Mouse (Mus musculus): ENCODE data around the gene Tbx5.

Gene Tbx5

GRCm38 (mm10) chr5:119832479-119832796 is at the start of gene Tbx5:
Gene Tbx5 (plus strand): TSS chr5:119832668.
- no peak for DNase-seq (ENCODE audit: low spot score)

GRCm38 (mm10) chr5:119785959-119786358 is 46.5 kb upstream of the Tbx5 start:
- no peak for DNase-seq (ENCODE audit: low spot score)

- DNase-seq (ENCODE audit: low spot score): no peak
Measured at GRCm38 (mm10) chr5:119791664-119792063, 40.8 kb upstream of the Tbx5 start.

- DNase-seq (ENCODE audit: low spot score): no peak
Measured at GRCm38 (mm10) chr5:119793972-119794371, 38.5 kb upstream of the Tbx5 start.

GRCm38 (mm10) chr5:119795376-119795775 is 37.1 kb upstream of the Tbx5 start:
- DNase-seq (ENCODE audit: low spot score): no peak

GRCm38 (mm10) chr5:119795777-119796176 is 36.7 kb upstream of the Tbx5 start:
- DNase-seq (ENCODE audit: low spot score): no peak

- no peak for DNase-seq (ENCODE audit: low spot score)
Measured at GRCm38 (mm10) chr5:119796443-119797160, 35.9 kb upstream of the Tbx5 start.

- no peak for DNase-seq (ENCODE audit: low spot score)
Measured at GRCm38 (mm10) chr5:119797580-119798150, 34.8 kb upstream of the Tbx5 start.

GRCm38 (mm10) chr5:119798261-119798660 is 34.2 kb upstream of the Tbx5 start:
- DNase-seq (ENCODE audit: low spot score): no peak

- no peak for DNase-seq (ENCODE audit: low spot score)
Measured at GRCm38 (mm10) chr5:119798713-119799418, 33.6 kb upstream of the Tbx5 start.

- no peak for DNase-seq (ENCODE audit: low spot score)
Measured at GRCm38 (mm10) chr5:119799419-119800242, 32.8 kb upstream of the Tbx5 start.

- no peak for DNase-seq (ENCODE audit: low spot score)
Measured at GRCm38 (mm10) chr5:119800243-119800665, 32.2 kb upstream of the Tbx5 start.

- DNase-seq (ENCODE audit: low spot score): no peak
Measured at GRCm38 (mm10) chr5:119802617-119803410, 29.7 kb upstream of the Tbx5 start.

GRCm38 (mm10) chr5:119803411-119804251 is 28.8 kb upstream of the Tbx5 start:
- no peak for DNase-seq (ENCODE audit: low spot score)

- DNase-seq (ENCODE audit: low spot score): no peak
Measured at GRCm38 (mm10) chr5:119804301-119805039, 28.0 kb upstream of the Tbx5 start.

- no peak for DNase-seq (ENCODE audit: low spot score)
Measured at GRCm38 (mm10) chr5:119805636-119806035, 26.8 kb upstream of the Tbx5 start.

- no peak for DNase-seq (ENCODE audit: low spot score)
Measured at GRCm38 (mm10) chr5:119806467-119806866, 26.0 kb upstream of the Tbx5 start.

- no peak for DNase-seq (ENCODE audit: low spot score)
Measured at GRCm38 (mm10) chr5:119807481-119808183, 24.8 kb upstream of the Tbx5 start.

- no peak for DNase-seq (ENCODE audit: low spot score)
Measured at GRCm38 (mm10) chr5:119808713-119809112, 23.8 kb upstream of the Tbx5 start.
